Mouse (Mus musculus) bone marrow macrophage, adult 2 months (primary cell): ENCODE results near the gene Cbx7.
A peak's percentile ranks its signal among the peaks of the same experiment; 100 is the strongest.

ENCODE experiments used
- CTCF ChIP-seq: IDR thresholded peaks from 2 replicates; pipeline ENCODE4 v1.5.1; 2012; ENCODE audit warnings: low read depth, mild to moderate bottlenecking, low read length, moderate library complexity
- POLR2A ChIP-seq: IDR thresholded peaks from 2 replicates; pipeline ENCODE4 v1.6.1; 2012; ENCODE audit warnings: mild to moderate bottlenecking, low read depth, low read length, borderline replicate concordance

DNA sequence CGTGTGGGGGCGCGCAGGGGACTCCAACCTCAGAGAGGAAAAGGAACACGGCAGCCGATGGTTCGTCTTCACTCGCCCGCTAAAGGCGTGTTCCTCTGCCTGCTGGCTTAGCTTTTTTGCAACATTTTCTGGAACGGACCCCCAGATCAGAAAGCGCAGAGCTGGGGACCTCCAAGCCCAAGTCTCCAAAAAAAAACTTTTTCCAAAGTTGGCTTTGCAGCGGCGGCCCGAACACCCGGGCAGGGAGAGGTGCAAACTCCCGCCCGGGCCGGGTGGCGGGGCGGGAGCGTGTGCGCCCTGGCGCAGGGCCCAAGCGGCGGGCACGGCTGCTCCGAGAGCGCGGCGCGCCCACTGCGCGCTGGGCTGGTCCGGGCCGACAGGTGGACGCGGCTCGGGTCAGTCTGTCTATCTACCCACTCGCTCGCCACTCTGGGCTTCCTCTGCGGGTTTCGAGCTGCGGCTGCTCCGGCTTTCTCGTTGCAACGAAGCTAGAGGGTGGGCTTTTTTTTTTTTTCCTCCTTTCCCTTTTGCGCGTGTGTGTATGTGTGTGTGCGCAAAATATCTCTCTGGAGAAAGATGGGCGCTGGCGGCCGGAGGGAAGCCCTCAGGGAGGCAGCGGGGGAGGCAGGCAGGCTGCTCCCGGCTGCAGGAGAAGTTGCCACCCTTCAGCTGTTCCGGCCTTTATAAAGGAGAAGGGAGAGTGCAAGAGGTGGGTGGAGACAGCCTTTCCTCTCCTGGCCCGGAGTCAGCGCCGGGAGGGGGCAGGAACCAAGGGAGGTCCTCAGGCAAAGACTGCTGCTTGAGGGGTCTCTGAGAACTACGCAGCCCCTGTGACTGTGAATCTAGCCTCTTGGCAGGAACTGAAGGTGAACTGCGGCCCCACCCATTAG is 43.6 kb upstream of the Cbx7 start, which contains the start of gene Pdgfb:
- TF ChIP-seq CTCF (no peak), POLR2A (peak; percentile 95; the same call in 1 of the 2 replicates)
